Mouse (Mus musculus) cerebellum, adult 8-10 months (tissue): ENCODE measurements at regions not wholly inside any gene's neighbourhood (a gene's known extent, or its start where the extent isn't known, plus 50 kb on each side); places are given as distances from the start of the nearest gene placed in this dataset.

ENCODE experiments used
- DNase-seq: peaks from one replicate; pipeline ENCODE4 v3.0.0; 2022

GRCm38 (mm10) chr12:58901931-58902330 lies 109.9 kb downstream of the Sec23a start:
- no peak for DNase-seq

- no peak for DNase-seq
These were observed 136.0 kb downstream of the Sec23a start for GRCm38 (mm10) chr12:58875808-58876207.

GRCm38 (mm10) chr12:58872465-58872864 lies 139.4 kb downstream of the Sec23a start:
- no peak for DNase-seq

- no peak for DNase-seq
These were observed 155.3 kb downstream of the Sec23a start for GRCm38 (mm10) chr12:58856498-58856897.

GRCm38 (mm10) chr12:58851677-58852385 lies 160.0 kb downstream of the Sec23a start:
- DNase-seq = peak; percentile 6

GRCm38 (mm10) chr12:58829656-58830055 lies 182.2 kb downstream of the Sec23a start:
- no peak for DNase-seq

- DNase-seq = no peak
These were observed 184.0 kb downstream of the Sec23a start for GRCm38 (mm10) chr12:58827864-58828263.

- no peak for DNase-seq
These were observed 186.5 kb downstream of the Sec23a start for GRCm38 (mm10) chr12:58825139-58825921.

GRCm38 (mm10) chr12:58822971-58823370 lies 188.8 kb downstream of the Sec23a start:
- DNase-seq = no peak

GRCm38 (mm10) chr12:58804068-58804467 lies 207.7 kb downstream of the Sec23a start:
- no peak for DNase-seq

- DNase-seq = peak; percentile 4
These were observed 209.4 kb downstream of the Sec23a start for GRCm38 (mm10) chr12:58802410-58802809.
